Mouse (Mus musculus) heart, embryonic 16.5 days (tissue): ENCODE results near the gene Msl1. TPM values are rescaled to one million over a fixed set of nuclear protein-coding genes. Genes with fewer than 3 reads are reported as not detected.

Experiments used
- ATAC-seq: fragments of 200-750 bp; cut with Nextera tagmentation; replicated peaks from 2 replicates; pipeline ENCODE4 v1.8.0; 2017; ENCODE audit warnings: moderate number of reproducible peaks; ENCODE audit not compliant: insufficient read depth, low FRiP score; ENCODE audit errors: extremely low read depth
- H3K27ac ChIP-seq: fragments of 300-500 bp; sonication (generic); 2 replicates; pipeline ENCODE4 v1.5.1; 2014; ENCODE audit warnings: mild to moderate bottlenecking, low read length, control low read depth, moderate library complexity
- H3K27me3 ChIP-seq: fragments of 300-500 bp; sonication (generic); 2 replicates; pipeline ENCODE4 v1.6.1; 2014; ENCODE audit warnings: low read length, mixed read lengths; ENCODE audit not compliant: control insufficient read depth, insufficient read depth
- H3K36me3 ChIP-seq: fragments of 300-500 bp; sonication (generic); 2 replicates; pipeline ENCODE4 v1.6.1; 2014; ENCODE audit not compliant: control insufficient read depth, insufficient read depth
- H3K4me1 ChIP-seq: fragments of 300-500 bp; sonication (generic); 2 replicates; pipeline ENCODE4 v1.6.1; 2014; ENCODE audit warnings: low read length, mixed read lengths; ENCODE audit not compliant: control insufficient read depth, insufficient read depth
- H3K4me2 ChIP-seq: fragments of 300-500 bp; sonication (generic); 2 replicates; pipeline ENCODE4 v1.6.1; 2014; ENCODE audit warnings: low read depth, mild to moderate bottlenecking, control low read depth, low read length
- H3K4me3 ChIP-seq: fragments of 300-500 bp; sonication (generic); 2 replicates; pipeline ENCODE4 v1.5.1; 2014; ENCODE audit warnings: mild to moderate bottlenecking, control low read depth, low read length
- H3K9ac ChIP-seq: fragments of 300-500 bp; sonication (generic); 2 replicates; pipeline ENCODE4 v1.6.1; 2014; ENCODE audit warnings: low read length, control low read depth
- H3K9me3 ChIP-seq: fragments of 300-500 bp; sonication (generic); replicated peaks from 2 replicates; pipeline ENCODE4 v1.6.1; 2016; ENCODE audit warnings: low read length; ENCODE audit not compliant: control insufficient read depth
- WGBS: fragments of 180-500 bp; shearing (Covaris S2); extraction: QIAGEN DNeasy Blood & Tissue Kit; methylation state at CpG from one replicate; pipeline ENCODE4 v1.1.7; 2014; 5-methylcytosine and 5-hydroxymethylcytosine counted together
- polyA plus RNA-seq: library from polyadenylated mRNA; unstranded; fragments of >200 nt; fragmentation: Nextera tagmentation; extraction: Ambion mirVana; gene quantifications from 2 replicates; pipeline ENCODE4 v1.2.1, GENCODE M21; 2015

Msl1 gene
- polyA plus RNA-seq, 1 experiment from 2014 or later = 15.2 TPM

DNA sequence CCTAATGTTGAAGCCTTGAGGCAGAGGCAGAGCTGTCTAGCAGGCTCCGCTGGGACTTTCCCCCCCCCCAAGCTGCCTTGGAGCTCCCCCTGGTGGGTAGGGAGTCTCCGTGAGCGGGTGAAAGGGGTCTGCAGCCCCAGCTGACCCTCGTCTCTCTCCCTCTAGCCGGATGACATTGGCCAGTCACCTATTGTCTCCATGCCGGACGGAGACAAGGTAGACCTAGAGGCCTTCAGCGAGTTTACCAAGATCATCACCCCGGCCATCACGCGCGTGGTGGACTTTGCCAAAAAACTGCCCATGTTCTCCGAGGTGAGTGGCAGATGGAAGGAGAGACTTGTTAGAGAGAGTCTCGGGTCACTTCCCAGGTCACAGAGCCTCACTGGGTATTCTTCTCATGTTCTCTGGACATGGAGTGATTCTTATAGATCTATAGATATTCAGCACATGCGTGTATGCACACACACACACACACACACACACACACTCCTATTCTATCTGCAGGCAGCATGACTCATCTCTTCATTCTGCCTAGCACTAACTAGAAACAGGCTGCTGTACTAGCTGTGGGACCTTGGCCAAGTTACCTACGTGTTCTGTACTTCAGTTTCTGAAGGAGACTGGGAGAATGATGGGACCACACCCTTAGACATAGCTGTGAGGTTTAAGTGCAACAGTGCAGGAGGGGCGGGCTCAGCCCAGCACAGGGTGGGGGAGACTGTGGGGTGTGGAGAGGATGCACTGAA, 32.4 kb upstream of the Msl1 start:
- Histone ChIP-seq H3K4me3 (no peak overlapping the region), H3K27me3 (no peaks in the 10 kb centered on the region), H3K27ac (peak overlapping the region; percentile 62), H3K4me1 (peaks cover 43% of the 10 kb centered on the region), H3K4me2 (no peak overlapping the region), H3K9ac (no peak overlapping the region), H3K36me3 (peaks cover 48% of the 10 kb centered on the region), H3K9me3 (no peaks in the 10 kb centered on the region)
- 64% methylated on average over 17 of the region's 17 CpGs for WGBS
- no peak for ATAC-seq

DNA sequence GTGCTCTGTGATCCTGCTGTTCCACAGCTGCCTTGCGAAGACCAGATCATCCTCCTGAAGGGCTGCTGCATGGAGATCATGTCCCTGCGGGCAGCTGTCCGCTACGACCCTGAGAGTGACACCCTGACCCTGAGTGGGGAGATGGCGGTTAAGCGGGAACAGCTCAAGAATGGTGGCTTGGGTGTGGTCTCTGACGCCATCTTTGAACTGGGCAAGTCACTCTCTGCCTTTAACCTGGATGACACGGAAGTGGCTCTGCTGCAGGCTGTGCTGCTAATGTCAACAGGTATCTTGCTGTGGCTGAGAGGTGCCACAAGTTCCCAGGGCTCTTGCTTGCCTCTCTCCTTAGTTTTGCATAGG, 31.8 kb upstream of the Msl1 start:
- peaks cover 49% of the 10 kb centered on the region for H3K4me1 ChIP-seq
- no peaks in the 10 kb centered on the region for H3K9me3 ChIP-seq
- no peak overlapping the region for H3K27ac ChIP-seq
- no peak overlapping the region for H3K9ac ChIP-seq
- no peak overlapping the region for H3K4me3 ChIP-seq
- peaks cover 44% of the 10 kb centered on the region for H3K36me3 ChIP-seq
- WGBS = 80% methylated on average over 8 of the region's 8 CpGs
- H3K27me3 ChIP-seq = no peaks in the 10 kb centered on the region
- ATAC-seq = no peak
- no peak overlapping the region for H3K4me2 ChIP-seq

DNA sequence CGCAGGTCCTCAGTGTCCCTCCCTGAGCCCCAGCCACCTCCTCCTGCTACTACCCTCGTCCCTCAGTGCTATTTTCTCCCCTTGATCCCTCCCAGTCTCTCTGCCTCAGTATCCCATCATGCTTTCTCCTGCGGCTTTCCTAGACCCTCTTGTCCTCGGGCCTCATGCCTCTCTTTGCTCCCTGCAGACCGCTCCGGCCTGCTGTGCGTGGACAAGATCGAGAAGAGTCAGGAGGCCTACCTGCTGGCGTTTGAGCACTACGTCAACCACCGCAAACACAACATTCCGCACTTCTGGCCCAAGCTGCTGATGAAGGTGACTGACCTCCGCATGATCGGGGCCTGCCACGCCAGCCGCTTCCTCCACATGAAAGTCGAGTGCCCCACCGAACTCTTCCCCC, 31.2 kb upstream of the Msl1 start:
- Histone ChIP-seq H3K4me3 (no peak overlapping the region), H3K4me1 (peaks cover 55% of the 10 kb centered on the region), H3K4me2 (no peak overlapping the region), H3K36me3 (peaks cover 40% of the 10 kb centered on the region), H3K9me3 (no peaks in the 10 kb centered on the region), H3K27me3 (no peaks in the 10 kb centered on the region), H3K9ac (no peak overlapping the region), H3K27ac (no peak overlapping the region)
- no peak for ATAC-seq
- WGBS = 78% methylated on average over 18 of the region's 18 CpGs

DNA sequence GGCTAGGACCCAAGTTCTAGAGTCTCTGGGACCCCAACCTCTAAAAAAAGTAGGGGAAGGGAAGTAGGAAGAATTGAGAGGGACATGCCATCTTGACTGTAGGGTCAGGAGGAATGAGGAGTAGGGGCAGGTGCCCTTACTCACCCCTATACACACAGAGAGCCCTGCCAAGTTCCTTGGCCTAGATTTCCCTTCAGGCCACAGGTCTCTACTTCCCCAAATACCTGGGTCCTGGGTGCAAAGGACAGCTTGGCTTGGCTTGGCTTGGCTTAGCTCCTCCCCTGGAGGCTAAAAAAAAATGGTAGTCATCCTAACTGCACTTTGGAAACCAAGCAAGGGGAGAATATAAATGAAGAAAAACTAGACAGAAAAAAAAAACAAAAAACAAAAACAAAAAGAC, 30.6 kb upstream of the Msl1 start:
- Histone ChIP-seq H3K9ac (peak overlapping the region; percentile 30; the same call in 1 of the 2 replicates), H3K9me3 (no peaks in the 10 kb centered on the region), H3K27ac (peak overlapping the region; percentile 56), H3K36me3 (peaks cover 39% of the 10 kb centered on the region), H3K4me1 (peaks cover 62% of the 10 kb centered on the region), H3K4me3 (no peak overlapping the region), H3K4me2 (no peak overlapping the region), H3K27me3 (no peaks in the 10 kb centered on the region)
- no peak for ATAC-seq

DNA sequence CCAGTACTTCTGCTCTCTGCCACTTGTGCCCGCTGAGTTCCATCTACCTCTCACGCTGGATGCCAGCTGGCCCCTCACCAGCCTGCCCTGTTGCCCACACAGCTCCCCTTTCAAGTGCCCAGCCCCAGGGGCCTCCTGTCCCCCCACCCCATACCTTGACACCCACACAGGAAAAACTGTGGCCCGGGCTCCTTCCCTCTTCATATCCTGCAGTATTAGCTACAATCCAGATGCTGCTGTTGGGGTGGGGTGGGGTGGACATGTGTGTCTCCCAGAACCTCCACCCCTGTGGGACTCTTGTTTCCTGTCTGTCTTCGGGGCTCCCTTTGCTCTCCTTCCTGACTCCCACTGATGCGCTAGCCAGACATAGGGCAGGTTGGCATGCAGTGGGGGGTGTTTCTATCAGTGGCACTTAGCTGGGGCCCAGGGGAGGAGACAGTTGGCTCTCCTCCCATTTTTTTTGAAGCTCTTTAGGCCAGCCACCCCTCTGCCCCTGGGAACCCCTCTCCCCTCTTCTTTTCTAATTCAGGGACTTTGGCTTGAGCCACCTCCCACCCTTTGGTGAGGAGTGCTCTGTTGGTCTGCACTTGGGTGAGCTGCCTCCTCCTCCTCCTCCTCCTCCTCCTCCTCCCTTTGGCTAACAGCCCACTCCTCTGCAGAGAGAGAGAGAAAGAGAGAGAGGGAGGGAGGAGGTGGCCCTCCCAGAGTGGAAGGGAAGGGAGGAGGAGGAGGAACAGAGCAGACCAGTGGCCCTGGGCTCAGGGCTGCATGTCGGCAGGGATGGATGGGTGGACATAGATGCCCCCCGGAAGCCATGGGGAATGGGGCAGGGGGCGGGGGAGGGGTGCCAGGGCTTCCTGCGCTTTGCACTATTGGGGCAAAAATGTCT, 29.7 kb upstream of the Msl1 start:
- no peaks in the 10 kb centered on the region for H3K9me3 ChIP-seq
- H3K27me3 ChIP-seq = no peaks in the 10 kb centered on the region
- H3K36me3 ChIP-seq = peaks cover 43% of the 10 kb centered on the region
- peaks cover 71% of the 10 kb centered on the region for H3K4me1 ChIP-seq
- H3K9ac ChIP-seq = peak overlapping the region; percentile 63
- peak; percentile 46 for ATAC-seq
- H3K4me3 ChIP-seq = no peak overlapping the region
- H3K27ac ChIP-seq = peak overlapping the region; percentile 90
- peak overlapping the region; percentile 33 for H3K4me2 ChIP-seq
- WGBS = 25% methylated on average over 8 of the region's 9 CpGs

DNA sequence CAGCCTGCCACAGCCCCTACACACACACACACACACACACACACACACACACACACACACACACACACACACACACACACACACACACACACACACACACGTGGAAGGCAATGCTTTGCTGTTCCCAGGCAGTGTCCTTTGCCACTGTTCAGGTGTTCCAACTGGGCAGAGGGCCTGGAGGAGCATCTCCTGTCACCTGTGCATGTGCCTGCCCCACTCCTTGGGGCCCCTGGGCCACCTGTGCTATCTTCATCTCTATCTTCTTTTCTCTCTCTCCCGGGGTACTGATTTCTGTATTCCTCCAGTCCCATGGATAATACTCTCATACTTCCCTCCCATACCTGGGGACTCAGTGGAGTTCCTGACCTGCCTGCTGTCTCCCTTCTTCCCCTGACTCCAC, 29.0 kb upstream of the Msl1 start:
- WGBS = 24% methylated on average over 2 of the region's 2 CpGs
- Histone ChIP-seq H3K4me3 (no peak overlapping the region), H3K4me2 (no peak overlapping the region), H3K36me3 (peaks cover 40% of the 10 kb centered on the region), H3K27ac (peak overlapping the region; percentile 90), H3K27me3 (no peaks in the 10 kb centered on the region), H3K4me1 (peaks cover 78% of the 10 kb centered on the region), H3K9ac (peak overlapping the region; percentile 72), H3K9me3 (no peaks in the 10 kb centered on the region)
- no peak for ATAC-seq

DNA sequence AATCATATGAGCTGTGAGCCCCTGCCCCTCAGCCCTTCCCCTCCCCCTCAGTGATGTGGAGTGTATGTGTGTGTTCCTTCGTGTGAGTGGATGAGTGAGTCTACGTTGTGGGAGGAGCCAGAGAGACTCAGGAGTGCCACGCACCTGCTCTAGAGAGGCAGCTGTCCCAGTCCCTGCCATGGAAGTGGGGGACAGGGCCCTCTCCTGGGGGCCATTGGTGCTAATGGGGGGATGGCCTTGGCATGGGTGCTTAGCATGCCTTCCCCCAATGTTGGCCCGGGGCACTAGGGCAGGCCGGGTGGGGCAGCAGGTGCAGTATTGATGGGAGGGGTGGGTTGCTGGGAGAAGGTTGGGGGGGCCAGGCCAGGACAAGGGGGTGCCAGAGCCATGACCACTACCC, 28.5 kb upstream of the Msl1 start:
- H3K9ac ChIP-seq = peak overlapping the region; percentile 72
- H3K36me3 ChIP-seq = peaks cover 37% of the 10 kb centered on the region
- no peaks in the 10 kb centered on the region for H3K9me3 ChIP-seq
- no peak for ATAC-seq
- peaks cover 82% of the 10 kb centered on the region for H3K4me1 ChIP-seq
- H3K4me2 ChIP-seq = peak overlapping the region; percentile 52; the same call in 1 of the 2 replicates
- no peak overlapping the region for H3K4me3 ChIP-seq
- H3K27ac ChIP-seq = peak overlapping the region; percentile 90
- 54% methylated on average over 5 of the region's 5 CpGs for WGBS
- H3K27me3 ChIP-seq = no peaks in the 10 kb centered on the region

DNA sequence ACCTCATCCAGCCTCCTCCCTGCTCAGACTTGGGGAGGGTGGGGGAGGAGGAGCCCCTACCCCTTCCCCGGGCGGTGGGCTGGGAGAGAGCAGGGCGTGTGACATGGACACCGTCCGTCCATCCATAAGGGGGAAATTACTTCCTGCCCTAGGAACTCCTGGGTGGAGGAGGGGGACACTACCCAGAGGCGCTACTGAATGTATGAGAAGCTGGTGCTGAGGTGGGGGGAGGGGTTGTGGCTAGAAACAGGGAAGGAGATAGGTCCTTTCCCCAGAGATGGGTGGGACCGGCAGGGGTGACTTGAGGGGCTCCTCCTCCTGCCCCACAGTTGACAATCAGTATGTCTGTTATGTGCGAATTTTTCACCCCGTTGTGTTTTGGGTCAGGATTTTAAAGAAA, 28.0 kb upstream of the Msl1 start:
- WGBS = 17% methylated on average over 9 of the region's 9 CpGs
- peak overlapping the region; percentile 72 for H3K9ac ChIP-seq
- H3K4me1 ChIP-seq = peaks cover 85% of the 10 kb centered on the region
- no peak overlapping the region for H3K4me3 ChIP-seq
- no peaks in the 10 kb centered on the region for H3K9me3 ChIP-seq
- no peak for ATAC-seq
- H3K27me3 ChIP-seq = no peaks in the 10 kb centered on the region
- H3K36me3 ChIP-seq = peaks cover 32% of the 10 kb centered on the region
- peak overlapping the region; percentile 52 for H3K4me2 ChIP-seq
- H3K27ac ChIP-seq = peak overlapping the region; percentile 94

DNA sequence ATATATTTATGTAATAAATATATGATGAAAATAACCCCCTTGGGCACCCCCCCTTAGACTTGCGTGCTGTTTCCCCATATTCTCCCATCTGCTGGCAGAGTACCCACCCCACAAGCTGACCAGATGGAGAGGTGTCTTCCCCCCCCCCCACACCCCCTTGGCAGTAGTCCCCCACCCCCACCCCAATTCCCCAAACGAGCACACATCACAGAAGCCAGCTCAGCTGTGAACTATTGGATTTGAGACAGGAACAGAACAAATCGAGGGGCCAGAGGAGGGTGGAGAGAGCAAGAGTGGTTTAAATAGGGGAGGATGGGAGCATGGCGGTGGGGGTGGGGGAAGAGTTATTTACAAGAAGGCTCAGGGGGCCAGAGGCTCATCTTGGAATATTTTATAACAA, 27.6 kb upstream of the Msl1 start:
- peak overlapping the region; percentile 52 for H3K4me2 ChIP-seq
- H3K4me1 ChIP-seq = peaks cover 89% of the 10 kb centered on the region
- peaks cover 31% of the 10 kb centered on the region for H3K36me3 ChIP-seq
- WGBS = 22% methylated on average over 4 of the region's 4 CpGs
- ATAC-seq = no peak
- peak overlapping the region; percentile 36 for H3K4me3 ChIP-seq
- no peaks in the 10 kb centered on the region for H3K9me3 ChIP-seq
- H3K9ac ChIP-seq = peak overlapping the region; percentile 72
- peak overlapping the region; percentile 94 for H3K27ac ChIP-seq
- H3K27me3 ChIP-seq = no peaks in the 10 kb centered on the region
